Mouse (Mus musculus): ENCODE results near the gene Ruvbl2. TPM values are rescaled to one million over a fixed set of nuclear protein-coding genes. Genes with fewer than 3 reads are reported as not detected.
A peak's percentile ranks its signal among the peaks of the same experiment; 100 is the strongest.

Ruvbl2 gene
- polyA plus RNA-seq, 1 experiment from 2014 or later = 104 TPM

GRCm38 (mm10) chr7:45413113-45413863 is 24.6 kb downstream of the Ruvbl2 start, which contains the start of gene Ntf5:
Ntf5 (plus strand) TSS chr7:45413695.
- peak; percentile 53 for ATAC-seq (replicated peaks; ENCODE audit: insufficient number of reproducible peaks, low FRiP score, low TSS enrichment)
- peaks cover 82% of the 10 kb centered on the region for H3K27me3 ChIP-seq (ENCODE audit: control insufficient read depth, insufficient read depth, low read length)
- peak within 1 kb of the TSS; percentile 70 for H3K9ac ChIP-seq (ENCODE audit: low read depth, low read length)
- H3K9me3 ChIP-seq (replicated peaks; ENCODE audit: control insufficient read depth, low read length) = no peaks in the 10 kb centered on the region
- peak within 1 kb of the TSS; percentile 55 for H3K4me3 ChIP-seq (ENCODE audit: low read depth, low read length)
- peaks cover 30% of the 10 kb centered on the region for H3K4me1 ChIP-seq (ENCODE audit: control insufficient read depth, insufficient read depth, low read length)
- peak within 1 kb of the TSS; percentile 73 for H3K27ac ChIP-seq (ENCODE audit: low read depth, low read length)
- 2% methylated on average over 40 of the region's 45 CpGs for WGBS (ENCODE audit: insufficient replicate concordance)
- H3K4me2 ChIP-seq = peak within 1 kb of the TSS; percentile 96
- no peaks in the 10 kb centered on the region for H3K36me3 ChIP-seq (ENCODE audit: control insufficient read depth, insufficient read depth, low read length)

- Histone ChIP-seq H3K4me3 (ENCODE audit: low read depth, low read length) (no peak overlapping the region), H3K27me3 (ENCODE audit: control insufficient read depth, insufficient read depth, low read length) (peaks cover 82% of the 10 kb centered on the region), H3K27ac (ENCODE audit: low read depth, low read length) (no peak overlapping the region; the same call in 1 of the 2 replicates), H3K9me3 (replicated peaks; ENCODE audit: control insufficient read depth, low read length) (no peaks in the 10 kb centered on the region), H3K9ac (ENCODE audit: low read depth, low read length) (no peak overlapping the region), H3K4me2 (no peak overlapping the region), H3K36me3 (ENCODE audit: control insufficient read depth, insufficient read depth, low read length) (no peaks in the 10 kb centered on the region), H3K4me1 (ENCODE audit: control insufficient read depth, insufficient read depth, low read length) (peaks cover 26% of the 10 kb centered on the region)
- ATAC-seq (replicated peaks; ENCODE audit: insufficient number of reproducible peaks, low FRiP score, low TSS enrichment) = no peak
- 59% methylated on average over 2 of the region's 2 CpGs for WGBS (ENCODE audit: insufficient replicate concordance)
Observed at GRCm38 (mm10) chr7:45412421-45412820, 25.5 kb downstream of the Ruvbl2 start.

- Histone ChIP-seq H3K4me1 (ENCODE audit: control insufficient read depth, insufficient read depth, low read length) (peaks cover 29% of the 10 kb centered on the region), H3K9ac (ENCODE audit: low read depth, low read length) (no peak overlapping the region), H3K4me2 (no peak overlapping the region), H3K27ac (ENCODE audit: low read depth, low read length) (no peak overlapping the region), H3K27me3 (ENCODE audit: control insufficient read depth, insufficient read depth, low read length) (peaks cover 77% of the 10 kb centered on the region), H3K36me3 (ENCODE audit: control insufficient read depth, insufficient read depth, low read length) (no peaks in the 10 kb centered on the region), H3K4me3 (ENCODE audit: low read depth, low read length) (no peak overlapping the region), H3K9me3 (replicated peaks; ENCODE audit: control insufficient read depth, low read length) (no peaks in the 10 kb centered on the region)
- whole genome bisulfite sequencing (ENCODE audit: insufficient replicate concordance) = 78% methylated on average over 8 of the region's 8 CpGs
- no peak for ATAC-seq (replicated peaks; ENCODE audit: insufficient number of reproducible peaks, low FRiP score, low TSS enrichment)
Observed at GRCm38 (mm10) chr7:45409497-45410163, 28.3 kb downstream of the Ruvbl2 start.

- ATAC-seq (replicated peaks; ENCODE audit: insufficient number of reproducible peaks, low FRiP score, low TSS enrichment) = no peak
- peaks cover 23% of the 10 kb centered on the region for H3K4me1 ChIP-seq (ENCODE audit: control insufficient read depth, insufficient read depth, low read length)
- H3K27ac ChIP-seq (ENCODE audit: low read depth, low read length) = no peak overlapping the region
- H3K4me2 ChIP-seq = no peak overlapping the region
- no peaks in the 10 kb centered on the region for H3K36me3 ChIP-seq (ENCODE audit: control insufficient read depth, insufficient read depth, low read length)
- peaks cover 70% of the 10 kb centered on the region for H3K27me3 ChIP-seq (ENCODE audit: control insufficient read depth, insufficient read depth, low read length)
- no peak overlapping the region for H3K9ac ChIP-seq (ENCODE audit: low read depth, low read length)
- 80% methylated on average over 17 of the region's 17 CpGs for WGBS (ENCODE audit: insufficient replicate concordance)
- no peaks in the 10 kb centered on the region for H3K9me3 ChIP-seq (replicated peaks; ENCODE audit: control insufficient read depth, low read length)
- H3K4me3 ChIP-seq (ENCODE audit: low read depth, low read length) = no peak overlapping the region
Observed at GRCm38 (mm10) chr7:45408949-45409348, 28.9 kb downstream of the Ruvbl2 start.

GRCm38 (mm10) chr7:45408351-45408750 is 29.5 kb downstream of the Ruvbl2 start:
- H3K4me2 ChIP-seq = no peak overlapping the region

GRCm38 (mm10) chr7:45407836-45408235 is 30.1 kb downstream of the Ruvbl2 start:
- WGBS (ENCODE audit: insufficient replicate concordance) = 73% methylated on average over 10 of the region's 10 CpGs
- Histone ChIP-seq H3K4me3 (ENCODE audit: low read depth, low read length) (no peak overlapping the region), H3K27me3 (ENCODE audit: control insufficient read depth, insufficient read depth, low read length) (peaks cover 64% of the 10 kb centered on the region), H3K27ac (ENCODE audit: low read depth, low read length) (no peak overlapping the region), H3K36me3 (ENCODE audit: control insufficient read depth, insufficient read depth, low read length) (no peaks in the 10 kb centered on the region), H3K4me1 (ENCODE audit: control insufficient read depth, insufficient read depth, low read length) (peaks cover 13% of the 10 kb centered on the region), H3K9ac (ENCODE audit: low read depth, low read length) (no peak overlapping the region), H3K9me3 (replicated peaks; ENCODE audit: control insufficient read depth, low read length) (no peaks in the 10 kb centered on the region), H3K4me2 (no peak overlapping the region)
- no peak for ATAC-seq (replicated peaks; ENCODE audit: insufficient number of reproducible peaks, low FRiP score, low TSS enrichment)

More at GRCm38 (mm10) chr7:45408351-45408750, 29.5 kb downstream of the Ruvbl2 start:
- H3K9me3 ChIP-seq (replicated peaks; ENCODE audit: control insufficient read depth, low read length) = no peaks in the 10 kb centered on the region
- H3K4me1 ChIP-seq (ENCODE audit: control insufficient read depth, insufficient read depth, low read length) = peaks cover 17% of the 10 kb centered on the region
- no peak for ATAC-seq (replicated peaks; ENCODE audit: insufficient number of reproducible peaks, low FRiP score, low TSS enrichment)
- no peaks in the 10 kb centered on the region for H3K36me3 ChIP-seq (ENCODE audit: control insufficient read depth, insufficient read depth, low read length)
- WGBS (ENCODE audit: insufficient replicate concordance) = 69% methylated on average over 7 of the region's 7 CpGs
- no peak overlapping the region for H3K9ac ChIP-seq (ENCODE audit: low read depth, low read length)
- no peak overlapping the region for H3K4me3 ChIP-seq (ENCODE audit: low read depth, low read length)
- peaks cover 64% of the 10 kb centered on the region for H3K27me3 ChIP-seq (ENCODE audit: control insufficient read depth, insufficient read depth, low read length)
- H3K27ac ChIP-seq (ENCODE audit: low read depth, low read length) = no peak overlapping the region

GRCm38 (mm10) chr7:45406157-45407156 is 31.4 kb downstream of the Ruvbl2 start:
- H3K9ac ChIP-seq (ENCODE audit: low read depth, low read length) = peak overlapping the region; percentile 62
- 0 out of 2 replicates have a peak, but pooled peaks have one; percentile 27 for ATAC-seq (replicated peaks; ENCODE audit: insufficient number of reproducible peaks, low FRiP score, low TSS enrichment)
- H3K4me3 ChIP-seq (ENCODE audit: low read depth, low read length) = peak overlapping the region; percentile 49
- H3K27ac ChIP-seq (ENCODE audit: low read depth, low read length) = no peak overlapping the region
- 1% methylated on average over 108 of the region's 114 CpGs for WGBS (ENCODE audit: insufficient replicate concordance)
- no peaks in the 10 kb centered on the region for H3K9me3 ChIP-seq (replicated peaks; ENCODE audit: control insufficient read depth, low read length)
- peaks cover 57% of the 10 kb centered on the region for H3K27me3 ChIP-seq (ENCODE audit: control insufficient read depth, insufficient read depth, low read length)
- H3K4me1 ChIP-seq (ENCODE audit: control insufficient read depth, insufficient read depth, low read length) = peaks cover 9% of the 10 kb centered on the region; the same call in 1 of the 2 replicates
- no peaks in the 10 kb centered on the region for H3K36me3 ChIP-seq (ENCODE audit: control insufficient read depth, insufficient read depth, low read length)
- peak overlapping the region; percentile 77 for H3K4me2 ChIP-seq

Measured in heart, embryonic 11.5 days (tissue).